Mouse (Mus musculus) lung, adult 10 weeks (tissue): ENCODE measurements around the gene Atl3. TPM values are rescaled to one million over a fixed set of nuclear protein-coding genes. Genes with fewer than 3 reads are reported as not detected.

Experiments used
- polyA plus RNA-seq: library from polyadenylated mRNA; stranded (reverse); fragments of 350-450 nt; fragmentation: Illumina TruSeq; extraction: RNeasy Lipid Tissue Mini Kit (QIAGEN cat#74804); gene quantifications from one replicate; pipeline ENCODE4 v1.2.3, GENCODE M21; 2014; ENCODE audit warnings: low read depth, low replicate concordance; ENCODE audit not compliant: insufficient read depth

Atl3 gene
- 22.3 TPM for polyA plus RNA-seq

GRCm38 (mm10) chr19:7493352-7494186, at the start of gene Atl3:
Gene Atl3, plus strand, starts transcription at chr19:7494040.

GRCm38 (mm10) chr19:7482599-7483511, 11.0 kb upstream of the Atl3 start, which contains the start of gene Rtn3:
Gene Rtn3, minus strand, starts transcription at chr19:7483281.

GRCm38 (mm10) chr19:7557328-7557822, 63.5 kb downstream of the Atl3 start, which contains the start of gene Pla2g16:
Gene Pla2g16, plus strand, starts transcription at chr19:7557459.

Other genes with a start within 250 kb of the Atl3 start
- gene Rcor2, start 226.7 kb upstream of the Atl3 start, polyA plus RNA-seq: 0.99 TPM
- 18.9 TPM for gene Mark2, start 152.2 kb upstream of the Atl3 start, polyA plus RNA-seq
- gene Spindoc, start 111.0 kb upstream of the Atl3 start, polyA plus RNA-seq: 12.3 TPM
- 6.3 TPM for gene 2700081O15Rik, start 76.4 kb upstream of the Atl3 start, polyA plus RNA-seq
- gene Rtn3, start 10.8 kb upstream of the Atl3 start, polyA plus RNA-seq: 105 TPM
- gene Pla2g16, start 63.4 kb downstream of the Atl3 start, polyA plus RNA-seq: 40.8 TPM
- gene Lgals12, start 113.2 kb downstream of the Atl3 start, polyA plus RNA-seq: 2.5 TPM
- not detected for gene Hrasls5, start 118.5 kb downstream of the Atl3 start, polyA plus RNA-seq
- gene Slc22a19, start 217.3 kb downstream of the Atl3 start, polyA plus RNA-seq: not detected